Mouse (Mus musculus): ENCODE results near the gene Tmem39b. TPM values are rescaled to one million over a fixed set of nuclear protein-coding genes. Genes with fewer than 3 reads are reported as not detected.

Gene Tmem39b
- polyA plus RNA-seq, 1 experiment from 2014 or later = 4.6 TPM

GRCm38 (mm10) chr4:129672083-129672877 lies 24.4 kb downstream of the Tmem39b start, which contains the start of gene Kpna6:
Gene Kpna6, minus strand, starts transcription at chr4:129672767.
- H3K4me3 ChIP-seq (ENCODE audit: low read depth, low read length) = peak within 1 kb of the TSS; percentile 89
- ATAC-seq = peak; percentile 90
- peaks cover 11% of the 10 kb centered on the region; the same call in 1 of the 2 replicates for H3K36me3 ChIP-seq (ENCODE audit: control insufficient read depth, insufficient read depth)
- 0 out of 2 replicates have a peak, but pooled peaks cover 5% of the 10 kb centered on the region for H3K4me1 ChIP-seq (replicated peaks; ENCODE audit: control insufficient read depth, insufficient read depth, low read length)
- H3K27ac ChIP-seq (ENCODE audit: low read depth, low read length) = peak within 1 kb of the TSS; percentile 87
- peak within 1 kb of the TSS; percentile 88 for H3K9ac ChIP-seq (ENCODE audit: low read depth, low read length)
- 0 out of 2 replicates have a peak, but pooled peaks have one; percentile 18 for TF ChIP-seq CTCF (IDR thresholded peaks at IDR 0.05; ENCODE audit: low read depth)
- no peaks in the 10 kb centered on the region for H3K9me3 ChIP-seq (ENCODE audit: control insufficient read depth)
- WGBS = under 1% methylated on average over 65 of the region's 65 CpGs
- H3K27me3 ChIP-seq (replicated peaks; ENCODE audit: control insufficient read depth, insufficient read depth, low read length) = no peaks in the 10 kb centered on the region
- H3K4me2 ChIP-seq (replicated peaks; ENCODE audit: low read depth) = peak within 1 kb of the TSS; percentile 81

DNA sequence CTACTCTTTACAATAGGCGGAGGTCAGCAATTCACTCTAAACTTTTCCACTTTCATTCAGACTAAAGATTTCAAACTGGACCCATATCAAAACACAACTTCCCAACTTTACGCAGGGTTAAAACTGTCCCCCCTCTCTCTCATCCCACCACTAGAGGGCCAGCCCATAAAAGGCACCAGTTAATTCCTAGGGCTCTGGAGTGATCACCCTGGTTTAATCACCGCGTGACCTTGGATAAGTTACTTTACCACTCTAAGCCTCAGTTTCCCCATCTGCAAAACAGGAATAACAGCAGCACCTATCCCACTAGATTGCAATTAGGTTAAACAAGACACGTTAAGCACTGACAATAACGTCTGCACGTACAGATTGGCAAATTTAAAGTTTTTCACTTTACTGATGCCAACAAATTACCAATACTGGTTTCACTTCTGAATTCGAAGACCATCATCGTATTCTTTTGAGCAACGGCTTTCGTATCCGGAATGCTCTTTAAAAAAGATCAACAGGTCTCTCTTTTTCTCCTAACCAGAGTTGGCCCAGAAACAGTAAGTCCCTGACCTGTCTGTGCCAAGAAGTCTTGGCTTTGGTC lies 25.1 kb downstream of the Tmem39b start:
- Histone ChIP-seq H3K9me3 (ENCODE audit: control insufficient read depth) (no peaks in the 10 kb centered on the region), H3K4me2 (replicated peaks; ENCODE audit: low read depth) (peak overlapping the region; percentile 81), H3K27ac (ENCODE audit: low read depth, low read length) (peak overlapping the region; percentile 87), H3K4me3 (ENCODE audit: low read depth, low read length) (peak overlapping the region; percentile 89), H3K4me1 (replicated peaks; ENCODE audit: control insufficient read depth, insufficient read depth, low read length) (0 out of 2 replicates have a peak, but pooled peaks cover 5% of the 10 kb centered on the region), H3K9ac (ENCODE audit: low read depth, low read length) (peak overlapping the region; percentile 88), H3K27me3 (replicated peaks; ENCODE audit: control insufficient read depth, insufficient read depth, low read length) (no peaks in the 10 kb centered on the region), H3K36me3 (ENCODE audit: control insufficient read depth, insufficient read depth) (peaks cover 7% of the 10 kb centered on the region; the same call in 1 of the 2 replicates)
- peak; percentile 85 for TF ChIP-seq CTCF (IDR thresholded peaks at IDR 0.05; ENCODE audit: low read depth)
- WGBS = 6% methylated on average over 12 of the region's 12 CpGs
- ATAC-seq = 0 out of 2 replicates have a peak, but pooled peaks have one; percentile 25

DNA sequence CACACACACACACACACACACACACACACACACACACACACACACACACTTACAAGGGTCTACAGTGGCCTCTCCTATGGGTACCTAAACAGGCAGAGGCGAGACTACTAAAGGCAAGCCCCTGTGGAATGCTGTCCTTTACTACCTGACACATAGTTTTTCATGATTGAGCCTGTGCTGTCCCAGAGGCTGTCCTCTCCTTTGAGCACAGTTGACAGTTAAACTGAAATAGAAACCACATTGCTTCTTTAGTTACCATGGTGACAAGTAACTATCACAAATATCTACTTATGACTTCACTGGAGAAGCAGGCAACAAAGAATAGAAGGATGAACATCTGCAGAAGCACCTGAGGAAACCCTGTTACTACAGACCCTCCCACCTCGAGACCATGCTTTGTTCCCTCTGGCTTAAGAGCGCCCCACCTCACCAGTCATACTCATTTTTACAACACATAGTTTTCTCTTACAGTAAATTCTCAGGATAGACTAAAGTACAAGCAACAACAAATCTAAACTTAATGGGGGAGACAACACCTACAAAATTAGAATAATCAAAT lies 34.3 kb downstream of the Tmem39b start:
- TF ChIP-seq CTCF (IDR thresholded peaks at IDR 0.05; ENCODE audit: low read depth) = no peak
- Histone ChIP-seq H3K4me3 (ENCODE audit: low read depth, low read length) (no peak overlapping the region), H3K36me3 (ENCODE audit: control insufficient read depth, insufficient read depth) (peaks cover 36% of the 10 kb centered on the region)

DNA sequence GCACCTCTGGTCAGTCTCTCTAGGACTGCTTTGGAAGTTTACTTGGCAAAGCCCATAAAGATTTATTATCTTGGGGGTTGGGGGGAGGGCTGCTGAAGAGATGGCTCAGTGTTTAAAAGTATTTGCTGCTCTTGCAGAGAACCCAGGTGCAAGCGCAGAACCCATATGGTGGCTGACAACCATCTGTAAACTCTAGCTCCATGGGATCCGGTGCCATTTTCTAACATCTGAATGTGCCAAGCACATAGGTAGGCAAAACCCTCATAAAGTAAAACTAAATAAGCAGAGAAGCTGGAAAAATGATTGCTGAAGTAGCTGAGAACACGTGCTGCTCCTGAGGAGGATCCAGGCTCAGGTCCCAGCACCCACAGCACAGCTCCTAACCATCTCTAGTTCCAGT lies 35.1 kb downstream of the Tmem39b start:
- 55% methylated on average over 3 of the region's 3 CpGs for WGBS
- Histone ChIP-seq H3K36me3 (ENCODE audit: control insufficient read depth, insufficient read depth) (peaks cover 44% of the 10 kb centered on the region), H3K27me3 (replicated peaks; ENCODE audit: control insufficient read depth, insufficient read depth, low read length) (no peaks in the 10 kb centered on the region), H3K9ac (ENCODE audit: low read depth, low read length) (no peak overlapping the region), H3K4me1 (replicated peaks; ENCODE audit: control insufficient read depth, insufficient read depth, low read length) (no peaks in the 10 kb centered on the region), H3K4me2 (replicated peaks; ENCODE audit: low read depth) (no peak overlapping the region), H3K27ac (ENCODE audit: low read depth, low read length) (no peak overlapping the region), H3K4me3 (ENCODE audit: low read depth, low read length) (no peak overlapping the region), H3K9me3 (ENCODE audit: control insufficient read depth) (no peaks in the 10 kb centered on the region)
- no peak for ATAC-seq
- no peak for TF ChIP-seq CTCF (IDR thresholded peaks at IDR 0.05; ENCODE audit: low read depth)

More for the DNA sequence above, 34.3 kb downstream of the Tmem39b start:
- WGBS = 64% methylated on average over 3 of the region's 3 CpGs
- no peak for ATAC-seq
- Histone ChIP-seq H3K9ac (ENCODE audit: low read depth, low read length) (no peak overlapping the region), H3K27ac (ENCODE audit: low read depth, low read length) (no peak overlapping the region), H3K4me1 (replicated peaks; ENCODE audit: control insufficient read depth, insufficient read depth, low read length) (no peaks in the 10 kb centered on the region), H3K27me3 (replicated peaks; ENCODE audit: control insufficient read depth, insufficient read depth, low read length) (no peaks in the 10 kb centered on the region), H3K9me3 (ENCODE audit: control insufficient read depth) (no peaks in the 10 kb centered on the region), H3K4me2 (replicated peaks; ENCODE audit: low read depth) (no peak overlapping the region)

- Histone ChIP-seq H3K27ac (ENCODE audit: low read depth, low read length) (no peak overlapping the region), H3K9ac (ENCODE audit: low read depth, low read length) (no peak overlapping the region), H3K36me3 (ENCODE audit: control insufficient read depth, insufficient read depth) (peaks cover 90% of the 10 kb centered on the region), H3K27me3 (replicated peaks; ENCODE audit: control insufficient read depth, insufficient read depth, low read length) (no peaks in the 10 kb centered on the region), H3K4me2 (replicated peaks; ENCODE audit: low read depth) (no peak overlapping the region), H3K4me3 (ENCODE audit: low read depth, low read length) (no peak overlapping the region), H3K9me3 (ENCODE audit: control insufficient read depth) (no peaks in the 10 kb centered on the region), H3K4me1 (replicated peaks; ENCODE audit: control insufficient read depth, insufficient read depth, low read length) (no peaks in the 10 kb centered on the region)
- no peak for ATAC-seq
- TF ChIP-seq CTCF (IDR thresholded peaks at IDR 0.05; ENCODE audit: low read depth) = no peak
- 82% methylated on average over 14 of the region's 14 CpGs for WGBS
Observed at GRCm38 (mm10) chr4:129654770-129655169, 41.9 kb downstream of the Tmem39b start.

DNA sequence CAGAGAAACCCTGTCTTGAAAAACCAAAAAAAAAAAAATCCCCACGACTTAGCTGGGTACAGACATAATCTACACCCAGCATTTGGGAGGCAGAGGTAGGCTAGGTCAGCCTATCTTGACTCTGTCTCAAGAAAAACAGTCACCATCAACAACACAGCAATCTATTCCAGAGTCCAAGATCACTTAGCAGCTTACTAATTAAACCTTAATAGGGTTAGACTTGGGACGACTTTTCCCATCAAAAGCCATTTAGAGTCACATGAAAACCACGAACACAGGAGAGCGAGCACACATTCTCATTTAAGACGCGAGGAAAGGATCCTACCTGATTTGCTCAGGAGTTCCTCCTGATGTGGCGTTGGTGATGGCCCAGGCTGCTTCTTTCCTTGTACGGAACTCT lies 46.3 kb downstream of the Tmem39b start:
- no peaks in the 10 kb centered on the region for H3K9me3 ChIP-seq (ENCODE audit: control insufficient read depth)
- H3K36me3 ChIP-seq (ENCODE audit: control insufficient read depth, insufficient read depth) = peaks cover 94% of the 10 kb centered on the region
- no peak overlapping the region for H3K27ac ChIP-seq (ENCODE audit: low read depth, low read length)
- no peak overlapping the region for H3K9ac ChIP-seq (ENCODE audit: low read depth, low read length)
- H3K4me2 ChIP-seq (replicated peaks; ENCODE audit: low read depth) = no peak overlapping the region
- TF ChIP-seq CTCF (IDR thresholded peaks at IDR 0.05; ENCODE audit: low read depth) = no peak
- WGBS = 91% methylated on average over 8 of the region's 8 CpGs
- no peak for ATAC-seq
- no peaks in the 10 kb centered on the region for H3K27me3 ChIP-seq (replicated peaks; ENCODE audit: control insufficient read depth, insufficient read depth, low read length)
- no peaks in the 10 kb centered on the region for H3K4me1 ChIP-seq (replicated peaks; ENCODE audit: control insufficient read depth, insufficient read depth, low read length)
- no peak overlapping the region for H3K4me3 ChIP-seq (ENCODE audit: low read depth, low read length)
